Mouse (Mus musculus) B cell, adult 2 months (primary cell): ENCODE data around the gene Cyb5r1.

Experiments used
- DNase-seq, 2 experiments: peaks; one replicate each; pipeline ENCODE4 v3.0.0; 2022

Gene Cyb5r1

GRCm38 (mm10) chr1:134405509-134406413, at the start of gene Cyb5r1:
Cyb5r1 (plus strand) TSS chr1:134405559.
- DNase-seq: peak; percentile 79

- DNase-seq: no peak
Measured at GRCm38 (mm10) chr1:134357461-134357860, 47.9 kb upstream of the Cyb5r1 start.

- no peak for DNase-seq
Measured at GRCm38 (mm10) chr1:134360656-134361055, 44.7 kb upstream of the Cyb5r1 start.

- DNase-seq: peak in 1 of 2 experiments; percentile 9
Measured at GRCm38 (mm10) chr1:134361195-134361856, 44.0 kb upstream of the Cyb5r1 start.

- peak; percentile 98 for DNase-seq
Measured at GRCm38 (mm10) chr1:134361857-134362212, 43.5 kb upstream of the Cyb5r1 start, which contains the start of gene Tmem183a. Tmem183a (minus strand) TSS chr1:134361979.

GRCm38 (mm10) chr1:134363194-134363593, 42.2 kb upstream of the Cyb5r1 start:
- DNase-seq: no peak

GRCm38 (mm10) chr1:134365491-134365890, 39.9 kb upstream of the Cyb5r1 start:
- no peak for DNase-seq

GRCm38 (mm10) chr1:134368777-134369337, 36.5 kb upstream of the Cyb5r1 start:
- peak; percentile 67 to 74 for DNase-seq

GRCm38 (mm10) chr1:134374124-134374523, 31.2 kb upstream of the Cyb5r1 start:
- no peak for DNase-seq

GRCm38 (mm10) chr1:134381051-134381450, 24.3 kb upstream of the Cyb5r1 start:
- DNase-seq: no peak

GRCm38 (mm10) chr1:134381795-134382625, 23.3 kb upstream of the Cyb5r1 start:
- DNase-seq: no peak

GRCm38 (mm10) chr1:134384581-134384980, 20.8 kb upstream of the Cyb5r1 start:
- DNase-seq: no peak

GRCm38 (mm10) chr1:134385176-134385575, 20.2 kb upstream of the Cyb5r1 start:
- DNase-seq: no peak

GRCm38 (mm10) chr1:134385666-134386065, 19.7 kb upstream of the Cyb5r1 start, which contains the start of gene 4933406M09Rik:
4933406M09Rik (plus strand) TSS chr1:134385940.
- no peak for DNase-seq

GRCm38 (mm10) chr1:134393827-134394226, 11.5 kb upstream of the Cyb5r1 start:
- no peak for DNase-seq

GRCm38 (mm10) chr1:134398210-134398609, 7.1 kb upstream of the Cyb5r1 start:
- DNase-seq: no peak

- DNase-seq: peak; percentile 33 to 50
Measured at GRCm38 (mm10) chr1:134399735-134400134, 5.6 kb upstream of the Cyb5r1 start.

- DNase-seq: no peak
Measured at GRCm38 (mm10) chr1:134406414-134406771, 1.0 kb downstream of the Cyb5r1 start.

- DNase-seq: no peak
Measured at GRCm38 (mm10) chr1:134408080-134408479, 2.7 kb downstream of the Cyb5r1 start.

- no peak for DNase-seq
Measured at GRCm38 (mm10) chr1:134411706-134412629, 6.6 kb downstream of the Cyb5r1 start.

- no peak for DNase-seq
Measured at GRCm38 (mm10) chr1:134414038-134414437, 8.7 kb downstream of the Cyb5r1 start.
